Mouse (Mus musculus) gastrocnemius, adult 8-10 months (tissue): Measurements from ENCODE around the gene Tmco1. TPM values are rescaled to one million over a fixed set of nuclear protein-coding genes. Genes with fewer than 3 reads are reported as not detected.

Source experiments
- DNase-seq, 2 experiments: peaks; one replicate each; pipeline ENCODE4 v3.0.0; 2022; ENCODE audit warnings: low spot score in 2 of 2
- total RNA-seq, 4 experiments: library from RNA; stranded (reverse); gene quantifications; 2 replicates each; pipeline ENCODE4 v1.2.4; 2022

Tmco1 gene
- 10 to 100 TPM; 36.6 to 41.4 (median 38.9) TPM for total RNA-seq

DNA sequence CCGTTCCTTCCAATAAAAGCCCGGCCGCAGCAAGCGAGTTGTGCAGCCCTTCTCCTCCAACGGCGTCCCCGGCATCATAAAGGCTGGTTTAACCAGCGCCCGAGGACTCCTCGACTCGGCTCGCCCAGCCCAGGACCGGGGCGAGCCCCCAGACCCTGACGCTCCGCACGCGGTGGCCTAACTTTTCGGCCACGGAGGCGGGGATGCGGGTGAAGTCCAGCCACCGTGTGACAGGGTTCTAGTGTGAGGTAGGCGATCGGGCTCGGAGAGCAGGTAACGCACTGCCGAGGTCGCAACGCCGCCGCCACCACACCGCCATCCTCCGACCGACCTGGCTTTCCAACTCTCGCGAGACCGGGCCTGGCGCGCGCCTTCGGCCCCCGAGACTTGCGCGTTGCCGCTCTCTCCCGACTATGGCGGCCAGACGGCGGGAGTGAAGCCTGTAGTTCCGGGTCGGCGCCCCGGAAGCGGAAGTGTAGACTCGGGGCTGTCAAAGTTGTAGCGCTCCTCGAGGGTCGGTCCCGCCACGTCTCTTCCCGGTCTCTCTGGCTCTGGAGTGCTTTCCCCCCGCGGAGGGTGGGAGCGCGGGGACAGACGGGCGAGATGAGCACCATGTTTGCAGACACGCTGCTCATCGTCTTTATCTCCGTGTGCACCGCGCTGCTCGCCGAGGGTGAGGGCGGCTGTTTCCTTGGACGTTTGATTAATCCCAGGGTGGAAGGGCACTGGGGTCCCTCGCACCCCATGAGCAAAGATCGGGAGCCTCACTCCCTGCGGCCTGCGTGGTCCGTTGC is at the start of gene Tmco1:
Gene Tmco1 (plus strand): TSS at position 118 of the 794 bp plus-strand sequence.
- DNase-seq = peak; percentile 95 to 97

GRCm38 (mm10) chr1:167259702-167260101 is 48.5 kb upstream of the Tmco1 start:
- no peak for DNase-seq

GRCm38 (mm10) chr1:167261750-167262149 is 46.4 kb upstream of the Tmco1 start:
- DNase-seq = no peak

- DNase-seq = no peak
Measured at GRCm38 (mm10) chr1:167262489-167263041, 45.6 kb upstream of the Tmco1 start.

DNA sequence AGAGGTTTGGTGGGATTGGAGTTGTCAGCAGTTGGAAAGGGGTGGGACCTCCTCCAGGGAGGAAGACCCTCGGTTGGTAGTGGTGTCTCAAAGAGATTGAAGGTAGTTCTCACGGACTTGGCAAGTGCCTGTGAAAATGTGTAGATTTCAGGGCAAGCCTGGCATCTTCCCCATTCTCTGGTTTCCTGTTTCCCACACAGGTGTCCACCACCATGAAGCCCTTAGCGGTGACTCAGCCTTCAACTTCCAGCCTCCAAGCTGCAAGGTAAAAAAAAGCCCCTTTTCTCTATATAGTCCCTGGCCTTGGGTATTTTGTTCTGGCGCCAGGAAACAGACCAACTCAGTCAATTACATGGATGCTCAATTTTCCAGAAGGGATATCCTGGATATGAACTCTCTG is 42.8 kb upstream of the Tmco1 start:
- no peak for DNase-seq

DNA sequence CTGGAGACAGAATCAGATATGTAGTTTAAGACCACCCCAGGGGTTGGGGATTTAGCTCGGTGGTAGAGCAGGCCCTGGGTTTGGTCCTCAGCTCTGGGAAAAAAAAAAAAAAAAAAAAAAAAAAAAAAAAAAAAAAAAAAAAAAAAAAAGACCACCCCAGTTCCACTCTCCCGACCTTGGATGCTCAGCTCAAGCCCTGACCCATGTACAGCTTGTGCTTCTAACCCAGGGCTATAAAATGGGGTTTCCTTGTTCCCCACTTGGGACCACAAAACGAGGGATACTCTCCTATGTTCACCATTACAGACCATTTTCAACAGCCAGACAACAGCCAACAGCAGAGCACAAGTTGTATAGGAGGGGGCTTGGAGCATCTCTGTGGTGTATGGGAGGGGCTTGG is 41.5 kb upstream of the Tmco1 start:
- DNase-seq = no peak

- DNase-seq = no peak
Measured at GRCm38 (mm10) chr1:167268360-167269063, 39.7 kb upstream of the Tmco1 start.

DNA sequence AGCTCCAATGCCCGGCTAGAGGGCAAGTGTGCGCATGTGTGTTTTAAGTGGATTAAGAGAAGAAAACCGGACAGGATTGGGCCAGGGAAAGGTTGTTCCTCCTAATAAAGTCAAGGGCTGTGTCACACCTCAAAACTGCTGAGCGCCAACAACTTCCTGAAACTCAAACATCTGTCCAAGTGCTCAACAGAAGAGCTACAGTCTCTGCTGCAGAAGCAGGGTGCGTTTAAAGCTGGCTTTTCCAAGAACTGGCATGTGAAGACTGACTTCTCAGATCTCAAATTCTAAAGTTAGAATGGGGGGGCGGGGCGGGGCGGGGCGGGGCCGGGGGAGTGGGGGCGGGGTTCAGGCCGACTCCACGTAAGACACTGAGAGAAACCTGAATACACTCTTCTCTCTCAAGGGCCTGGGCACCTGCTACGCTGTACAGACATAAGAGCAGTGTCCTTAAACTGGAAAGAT is 38.8 kb upstream of the Tmco1 start:
- DNase-seq = no peak

DNA sequence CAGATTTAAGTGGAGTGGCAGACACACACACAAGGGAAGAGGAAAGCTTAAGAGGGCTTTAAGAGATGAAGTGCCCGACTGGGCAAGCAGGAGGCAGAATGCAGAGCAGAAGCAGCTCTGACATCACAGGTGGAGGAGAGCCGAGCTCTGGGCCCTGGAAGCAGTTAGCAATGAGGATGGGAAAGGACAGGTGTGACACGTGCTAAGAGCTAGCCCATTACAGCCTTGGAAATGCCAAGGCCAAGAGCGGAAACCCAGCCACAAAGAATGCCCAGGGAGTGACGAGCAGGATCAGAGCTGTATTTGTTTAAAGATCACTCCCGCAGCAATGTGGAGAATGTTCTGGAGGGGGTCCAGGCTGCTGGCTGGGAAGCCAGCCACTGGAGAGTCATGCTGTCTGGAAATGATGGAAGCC is 38.3 kb upstream of the Tmco1 start:
- peak; percentile 75 to 84 for DNase-seq

DNA sequence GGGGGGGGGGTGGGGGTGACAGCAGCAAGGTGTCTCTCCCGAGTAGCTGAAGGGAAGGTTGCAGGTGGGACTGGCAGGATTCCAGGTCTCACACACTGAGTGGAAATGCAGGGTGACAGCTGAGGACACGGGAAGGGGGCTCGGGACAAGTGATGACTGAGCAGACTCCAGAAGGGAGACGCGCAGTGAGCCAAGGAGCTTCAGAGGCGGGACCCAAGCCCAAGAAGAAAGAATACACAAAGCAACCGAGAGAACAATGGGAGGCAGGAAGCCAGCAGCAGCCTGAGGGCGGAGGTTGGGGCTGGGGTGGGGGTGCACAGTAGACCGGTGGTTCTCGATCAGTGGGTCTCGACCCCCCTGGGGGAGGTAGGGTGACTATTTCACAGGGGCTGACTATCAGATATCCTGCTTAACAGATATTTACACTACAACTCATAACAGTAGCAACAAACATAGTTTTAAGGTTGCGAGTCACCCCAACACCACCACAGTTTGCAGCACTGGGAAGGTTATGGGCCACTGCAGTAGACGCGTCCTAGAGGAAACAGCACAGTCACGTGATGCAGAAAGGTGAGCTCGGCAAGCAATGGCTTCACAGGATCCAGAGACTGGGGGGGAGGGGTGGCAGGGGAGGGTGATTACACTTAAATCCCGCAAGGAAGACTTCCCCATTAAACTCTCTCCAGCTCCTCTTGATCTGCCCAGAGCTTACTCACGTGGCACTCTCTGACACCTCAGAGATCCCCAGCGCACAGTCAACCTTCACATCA is 37.7 kb upstream of the Tmco1 start:
- no peak for DNase-seq

DNA sequence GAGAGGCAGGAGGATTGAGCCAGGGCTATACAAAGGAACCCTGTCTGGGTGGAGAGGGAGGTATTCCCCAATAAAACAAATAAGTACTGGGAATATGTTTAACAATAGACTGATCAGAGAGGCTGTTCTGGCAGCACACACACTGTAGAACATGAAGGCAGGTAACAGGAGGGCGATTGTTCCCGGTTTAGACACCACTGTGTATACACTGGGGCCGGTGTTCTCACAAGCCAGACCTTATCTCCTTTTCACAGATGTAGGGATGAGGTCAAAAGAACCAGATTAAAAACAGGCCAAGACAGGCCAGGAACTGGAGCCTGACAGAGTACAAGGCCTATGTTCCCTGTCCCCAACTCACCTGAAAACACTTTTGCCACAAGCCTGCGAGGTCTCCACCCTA is 36.9 kb upstream of the Tmco1 start:
- no peak for DNase-seq

GRCm38 (mm10) chr1:167271841-167272240 is 36.3 kb upstream of the Tmco1 start:
- DNase-seq = no peak

GRCm38 (mm10) chr1:167273380-167274163 is 34.6 kb upstream of the Tmco1 start:
- DNase-seq = no peak

- no peak for DNase-seq
Measured at GRCm38 (mm10) chr1:167274646-167275390, 33.4 kb upstream of the Tmco1 start.

GRCm38 (mm10) chr1:167278395-167278794 is 29.8 kb upstream of the Tmco1 start:
- no peak for DNase-seq

DNA sequence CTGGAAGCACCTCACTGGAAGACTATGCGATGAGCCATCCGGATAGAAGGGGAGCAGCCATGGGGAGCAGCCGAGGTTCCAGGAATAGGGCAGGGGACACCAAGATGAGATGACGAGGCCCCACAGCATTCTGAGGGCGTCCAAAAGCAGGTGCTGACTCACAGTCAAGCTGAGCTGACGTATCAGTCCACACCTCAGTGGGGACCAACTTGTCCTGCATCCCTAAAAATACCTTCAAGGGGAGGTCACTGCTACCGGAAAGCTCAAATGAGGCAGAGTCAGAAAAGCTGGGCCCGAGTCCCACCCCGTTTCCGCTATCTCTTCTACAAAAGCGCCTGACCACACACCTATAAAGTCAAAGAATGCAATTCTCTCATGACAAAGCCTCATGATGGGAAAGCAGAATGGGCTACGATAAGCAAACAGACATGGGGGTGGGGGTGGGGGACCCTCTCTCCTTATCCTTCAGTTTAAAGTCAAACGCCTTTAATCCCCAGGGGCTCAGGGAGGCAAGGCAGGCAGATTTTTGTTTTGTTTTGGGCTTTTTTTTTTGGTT is 28.9 kb upstream of the Tmco1 start:
- no peak for DNase-seq

DNA sequence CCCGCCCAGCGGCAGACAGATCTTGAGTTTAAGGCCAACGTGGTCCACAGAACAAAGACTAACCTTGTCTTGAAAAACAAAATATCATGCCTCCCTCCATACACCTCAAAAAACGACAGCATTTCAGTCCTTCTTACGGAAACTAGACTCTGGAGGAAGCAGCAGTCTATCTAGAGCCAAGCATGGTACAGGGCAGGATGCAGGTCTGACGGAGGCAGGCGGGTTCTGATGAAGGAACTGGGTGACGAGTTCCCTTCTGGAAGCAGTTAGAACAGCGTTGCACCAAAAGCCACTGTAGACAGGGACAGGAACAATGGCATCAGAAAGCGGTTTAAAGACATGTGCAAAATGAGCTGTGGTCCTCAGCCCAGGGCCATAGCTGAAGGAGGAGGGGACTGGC is 28.1 kb upstream of the Tmco1 start:
- no peak for DNase-seq

- DNase-seq = no peak
Measured at GRCm38 (mm10) chr1:167282112-167282511, 26.1 kb upstream of the Tmco1 start.

- DNase-seq = no peak
Measured at GRCm38 (mm10) chr1:167282768-167283167, 25.4 kb upstream of the Tmco1 start.
